Mouse (Mus musculus): ENCODE measurements around the gene Bnip2. TPM values are rescaled to one million over a fixed set of nuclear protein-coding genes. Genes with fewer than 3 reads are reported as not detected.

Bnip2 gene
- polyA plus RNA-seq, 1 experiment from 2014 or later: 129 TPM

- H3K4me3 ChIP-seq (ENCODE audit: low read depth, low read length): no peak overlapping the region
- peaks cover 52% of the 10 kb centered on the region for H3K36me3 ChIP-seq (ENCODE audit: insufficient read depth)
- no peak for ATAC-seq (ENCODE audit: insufficient read depth)
- no peaks in the 10 kb centered on the region for H3K27me3 ChIP-seq (ENCODE audit: insufficient read depth, low read length)
- no peak overlapping the region for H3K4me2 ChIP-seq
- no peak for DNase-seq
- no peaks in the 10 kb centered on the region for H3K9me3 ChIP-seq (ENCODE audit: low read depth, low read length)
- H3K9ac ChIP-seq: no peak overlapping the region
- 74% methylated on average over 1 of the region's 1 CpGs for WGBS
- no peak for TF ChIP-seq CTCF (IDR thresholded peaks at IDR 0.05; ENCODE audit: low read depth)
- no peak overlapping the region for H3K27ac ChIP-seq (ENCODE audit: low read depth)
- H3K4me1 ChIP-seq (ENCODE audit: insufficient read depth): peaks cover 9% of the 10 kb centered on the region
Measured at GRCm38 (mm10) chr9:69993479-69993878, 4.2 kb downstream of the Bnip2 start.

- DNase-seq: no peak
- Histone ChIP-seq H3K27me3 (ENCODE audit: insufficient read depth, low read length) (no peaks in the 10 kb centered on the region), H3K27ac (ENCODE audit: low read depth) (no peak overlapping the region), H3K4me2 (no peak overlapping the region), H3K9me3 (ENCODE audit: low read depth, low read length) (no peaks in the 10 kb centered on the region), H3K36me3 (ENCODE audit: insufficient read depth) (peaks cover 63% of the 10 kb centered on the region), H3K4me1 (ENCODE audit: insufficient read depth) (peaks cover 9% of the 10 kb centered on the region), H3K9ac (no peak overlapping the region), H3K4me3 (ENCODE audit: low read depth, low read length) (no peak overlapping the region)
- no peak for ATAC-seq (ENCODE audit: insufficient read depth)
- no peak for TF ChIP-seq CTCF (IDR thresholded peaks at IDR 0.05; ENCODE audit: low read depth)
- 87% methylated on average over 5 of the region's 5 CpGs for WGBS
Measured at GRCm38 (mm10) chr9:69994547-69994946, 5.3 kb downstream of the Bnip2 start.

- Histone ChIP-seq H3K4me1 (ENCODE audit: insufficient read depth) (no peaks in the 10 kb centered on the region), H3K4me2 (no peak overlapping the region), H3K9ac (no peak overlapping the region), H3K9me3 (ENCODE audit: low read depth, low read length) (no peaks in the 10 kb centered on the region), H3K36me3 (ENCODE audit: insufficient read depth) (peaks cover 89% of the 10 kb centered on the region), H3K4me3 (ENCODE audit: low read depth, low read length) (no peak overlapping the region), H3K27me3 (ENCODE audit: insufficient read depth, low read length) (no peaks in the 10 kb centered on the region), H3K27ac (ENCODE audit: low read depth) (no peak overlapping the region)
- TF ChIP-seq CTCF (IDR thresholded peaks at IDR 0.05; ENCODE audit: low read depth): peak; percentile 46
- 75% methylated on average over 1 of the region's 1 CpGs for WGBS
- DNase-seq (peak; percentile 20), ATAC-seq (ENCODE audit: insufficient read depth) (no peak)
Measured at GRCm38 (mm10) chr9:69999318-69999717, 10.1 kb downstream of the Bnip2 start.

GRCm38 (mm10) chr9:70003516-70003915 is 14.2 kb downstream of the Bnip2 start:
- Histone ChIP-seq H3K9ac (no peak overlapping the region), H3K36me3 (ENCODE audit: insufficient read depth) (peaks cover 85% of the 10 kb centered on the region), H3K27me3 (ENCODE audit: insufficient read depth, low read length) (no peaks in the 10 kb centered on the region), H3K4me3 (ENCODE audit: low read depth, low read length) (no peak overlapping the region), H3K27ac (ENCODE audit: low read depth) (no peak overlapping the region), H3K9me3 (ENCODE audit: low read depth, low read length) (no peaks in the 10 kb centered on the region), H3K4me2 (no peak overlapping the region), H3K4me1 (ENCODE audit: insufficient read depth) (no peaks in the 10 kb centered on the region)
- DNase-seq (no peak), ATAC-seq (ENCODE audit: insufficient read depth) (no peak)
- TF ChIP-seq CTCF (IDR thresholded peaks at IDR 0.05; ENCODE audit: low read depth): no peak
- WGBS: 71% methylated on average over 10 of the region's 10 CpGs

GRCm38 (mm10) chr9:70006984-70007383 is 17.7 kb downstream of the Bnip2 start:
- no peak for TF ChIP-seq CTCF (IDR thresholded peaks at IDR 0.05; ENCODE audit: low read depth)
- Histone ChIP-seq H3K36me3 (ENCODE audit: insufficient read depth) (peaks cover 73% of the 10 kb centered on the region), H3K4me3 (ENCODE audit: low read depth, low read length) (no peak overlapping the region), H3K27me3 (ENCODE audit: insufficient read depth, low read length) (no peaks in the 10 kb centered on the region), H3K27ac (ENCODE audit: low read depth) (no peak overlapping the region), H3K4me1 (ENCODE audit: insufficient read depth) (no peaks in the 10 kb centered on the region), H3K9ac (no peak overlapping the region), H3K9me3 (ENCODE audit: low read depth, low read length) (no peaks in the 10 kb centered on the region), H3K4me2 (no peak overlapping the region)
- ATAC-seq (ENCODE audit: insufficient read depth): no peak
- no peak for DNase-seq
- WGBS: 82% methylated on average over 5 of the region's 5 CpGs

GRCm38 (mm10) chr9:70007506-70008248 is 18.4 kb downstream of the Bnip2 start:
- no peaks in the 10 kb centered on the region for H3K27me3 ChIP-seq (ENCODE audit: insufficient read depth, low read length)
- no peak for ATAC-seq (ENCODE audit: insufficient read depth)
- peaks cover 67% of the 10 kb centered on the region for H3K36me3 ChIP-seq (ENCODE audit: insufficient read depth)
- no peak for TF ChIP-seq CTCF (IDR thresholded peaks at IDR 0.05; ENCODE audit: low read depth)
- no peaks in the 10 kb centered on the region for H3K9me3 ChIP-seq (ENCODE audit: low read depth, low read length)
- H3K4me3 ChIP-seq (ENCODE audit: low read depth, low read length): no peak overlapping the region
- H3K4me1 ChIP-seq (ENCODE audit: insufficient read depth): no peaks in the 10 kb centered on the region
- WGBS: 87% methylated on average over 14 of the region's 14 CpGs
- no peak overlapping the region for H3K27ac ChIP-seq (ENCODE audit: low read depth)
- H3K4me2 ChIP-seq: no peak overlapping the region
- DNase-seq: no peak
- H3K9ac ChIP-seq: no peak overlapping the region

GRCm38 (mm10) chr9:70009754-70010304 is 20.6 kb downstream of the Bnip2 start:
- ATAC-seq (ENCODE audit: insufficient read depth): no peak
- Histone ChIP-seq H3K9me3 (ENCODE audit: low read depth, low read length) (no peaks in the 10 kb centered on the region), H3K4me3 (ENCODE audit: low read depth, low read length) (no peak overlapping the region), H3K4me2 (no peak overlapping the region), H3K9ac (no peak overlapping the region), H3K4me1 (ENCODE audit: insufficient read depth) (peaks cover 8% of the 10 kb centered on the region), H3K27me3 (ENCODE audit: insufficient read depth, low read length) (no peaks in the 10 kb centered on the region), H3K36me3 (ENCODE audit: insufficient read depth) (peaks cover 47% of the 10 kb centered on the region), H3K27ac (ENCODE audit: low read depth) (no peak overlapping the region)
- WGBS: 73% methylated on average over 8 of the region's 8 CpGs
- no peak for TF ChIP-seq CTCF (IDR thresholded peaks at IDR 0.05; ENCODE audit: low read depth)
- no peak for DNase-seq

Data from lung, embryonic 14.5 days (tissue).